Mouse (Mus musculus): ENCODE measurements around the gene Atf7.

- TF ChIP-seq CTCF (conservative IDR thresholded peaks at IDR 0.05; ENCODE audit: low read length): no peak
- TF ChIP-seq NANOG (IDR thresholded peaks at IDR 0.05; ENCODE audit: borderline replicate concordance, low read length): no peak
- no peak for TF ChIP-seq POU5F1 (IDR thresholded peaks at IDR 0.05; ENCODE audit: borderline replicate concordance, low read length)
Measured at GRCm38 (mm10) chr15:102499370-102499769, 125.9 kb downstream of the Atf7 start.

All from E14TG2a.4 (cell line).